Mouse (Mus musculus) heart, embryonic 14.5 days (tissue): ENCODE measurements around the gene Il34. TPM values are rescaled to one million over a fixed set of nuclear protein-coding genes. Genes with fewer than 3 reads are reported as not detected.

ENCODE experiments used
- ATAC-seq: fragments of 200-750 bp; cut with Nextera tagmentation; 2 replicates; pipeline ENCODE4 v1.8.0; 2017; ENCODE audit warnings: low read depth, moderate TSS enrichment; ENCODE audit not compliant: insufficient number of reproducible peaks, insufficient read depth, low FRiP score
- H3K27ac ChIP-seq, 2 experiments: fragments of 200-500 bp in 1 of 2; fragments of 300-500 bp in 1 of 2; sonication (generic) in 1 of 2; replicated peaks in 1 of 2; 2 replicates each; pipeline ENCODE4 v1.5.1; 2012 to 2014; ENCODE audit warnings: low read depth in 2 of 2, low read length in 2 of 2, control low read depth in 1 of 2, mild to moderate bottlenecking in 1 of 2, mixed read lengths in 1 of 2; ENCODE audit not compliant: control insufficient read depth in 1 of 2, insufficient read depth in 1 of 2
- H3K27me3 ChIP-seq: fragments of 300-500 bp; sonication (generic); 2 replicates; pipeline ENCODE4 v1.6.1; 2014; ENCODE audit warnings: mild to moderate bottlenecking, low read length, control low read depth; ENCODE audit not compliant: control insufficient read depth, insufficient read depth
- H3K36me3 ChIP-seq: fragments of 300-500 bp; sonication (generic); 2 replicates; pipeline ENCODE4 v1.6.1; 2014; ENCODE audit warnings: mild to moderate bottlenecking, control low read depth, low read length, mixed read lengths; ENCODE audit not compliant: control insufficient read depth, insufficient read depth
- H3K4me1 ChIP-seq, 2 experiments: fragments of 200-500 bp in 1 of 2; fragments of 300-500 bp in 1 of 2; sonication (generic) in 1 of 2; 2 replicates each; pipeline ENCODE4 v1.6.1; 2012 to 2014; ENCODE audit warnings: low read length in 2 of 2, control low read depth in 1 of 2, mixed read lengths in 1 of 2; ENCODE audit not compliant: control insufficient read depth in 2 of 2, insufficient read depth in 2 of 2
- H3K4me2 ChIP-seq: fragments of 300-500 bp; sonication (generic); 2 replicates; pipeline ENCODE4 v1.6.1; 2014; ENCODE audit warnings: mild to moderate bottlenecking, low read length
- H3K4me3 ChIP-seq, 2 experiments: fragments of 200-500 bp in 1 of 2; fragments of 300-500 bp in 1 of 2; sonication (generic) in 1 of 2; 2 replicates each; pipeline ENCODE4 v1.5.1; 2012 to 2014; ENCODE audit warnings: low read length in 2 of 2, mild to moderate bottlenecking in 2 of 2, control low read depth in 1 of 2, low read depth in 1 of 2, moderate library complexity in 1 of 2; ENCODE audit not compliant: control insufficient read depth in 1 of 2, insufficient read depth in 1 of 2
- H3K9ac ChIP-seq: fragments of 300-500 bp; sonication (generic); 2 replicates; pipeline ENCODE4 v1.6.1; 2014; ENCODE audit warnings: mild to moderate bottlenecking, low read length
- H3K9me3 ChIP-seq: fragments of 300-500 bp; sonication (generic); 2 replicates; pipeline ENCODE4 v1.6.1; 2016; ENCODE audit warnings: low read length, control low read depth; ENCODE audit not compliant: control insufficient read depth
- WGBS: fragments of 180-500 bp; shearing (Covaris S2); extraction: QIAGEN DNeasy Blood & Tissue Kit; methylation state at CpG from one replicate; pipeline ENCODE4 v1.1.7; 2014; 5-methylcytosine and 5-hydroxymethylcytosine counted together
- polyA plus RNA-seq: library from polyadenylated mRNA; unstranded; fragments of >200 nt; fragmentation: Nextera tagmentation; extraction: Ambion mirVana; gene quantifications from 2 replicates; pipeline ENCODE4 v1.2.1, GENCODE M21; 2014

The Il34 gene
- polyA plus RNA-seq, 1 experiment from 2014 or later: 0.49 TPM

DNA sequence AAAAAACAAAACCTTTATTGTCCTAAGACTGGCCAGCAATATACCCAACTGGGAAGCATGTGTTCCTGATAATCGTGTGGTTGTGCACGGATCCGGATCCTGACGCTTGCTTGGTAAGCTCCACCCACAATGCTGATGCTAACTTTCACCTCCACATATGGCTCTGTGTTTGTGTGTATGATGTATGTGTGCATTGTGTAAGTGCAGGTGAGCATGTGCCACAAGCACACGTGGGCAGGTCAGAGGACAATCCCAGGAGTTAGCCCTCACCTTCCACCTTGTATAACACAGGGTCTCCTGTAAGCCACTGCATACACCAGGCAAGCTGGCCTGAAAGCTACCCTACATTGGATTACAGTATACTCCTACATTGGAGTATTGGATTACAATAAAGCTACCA is 37.5 kb upstream of the Il34 start:
- Histone ChIP-seq H3K27me3 (no peaks in the 10 kb centered on the region), H3K9me3 (no peaks in the 10 kb centered on the region), H3K9ac (no peak overlapping the region), H3K36me3 (peaks cover 67% of the 10 kb centered on the region), H3K4me3 (no peak overlapping the region), H3K4me1 (peaks cover 5 to 17% of the 10 kb centered on the region in 2 experiments), H3K4me2 (no peak overlapping the region), H3K27ac (no peak overlapping the region)
- ATAC-seq: no peak
- 83% methylated on average over 5 of the region's 5 CpGs for WGBS

DNA sequence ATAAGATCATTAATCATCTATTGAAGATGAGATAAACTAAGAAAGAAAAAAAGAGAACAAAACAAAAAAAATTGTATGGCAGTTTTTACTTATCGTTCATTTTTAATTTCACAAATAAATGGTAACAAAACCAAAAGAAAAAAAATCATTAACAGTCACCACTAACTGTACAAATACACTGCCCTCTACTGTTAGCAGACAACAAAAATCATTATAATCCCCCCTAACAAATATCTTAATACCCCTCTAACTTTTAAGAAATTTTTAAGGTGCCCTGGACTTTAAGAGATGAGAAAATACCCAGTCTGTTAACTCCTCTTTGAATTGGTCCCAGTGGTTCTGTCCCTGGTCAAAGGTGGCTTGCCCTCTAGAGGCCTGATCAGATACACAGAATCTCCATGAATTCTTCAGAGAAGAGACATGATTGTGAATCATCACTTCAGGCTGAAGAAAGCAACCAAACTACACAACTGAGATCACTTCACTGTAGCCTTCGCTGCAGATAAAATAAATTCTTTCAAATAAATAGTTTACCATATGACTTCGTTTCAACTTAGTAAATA is 36.4 kb upstream of the Il34 start:
- no peak overlapping the region for H3K4me3 ChIP-seq
- H3K27me3 ChIP-seq: no peaks in the 10 kb centered on the region
- H3K4me1 ChIP-seq: peaks cover 2 to 10% of the 10 kb centered on the region in 2 experiments; a peak in 3 of 4 replicates
- no peak overlapping the region for H3K4me2 ChIP-seq
- peaks cover 78% of the 10 kb centered on the region for H3K36me3 ChIP-seq
- ATAC-seq: no peak
- H3K9ac ChIP-seq: no peak overlapping the region
- H3K27ac ChIP-seq: no peak overlapping the region
- WGBS: 88% methylated on average over 3 of the region's 3 CpGs
- H3K9me3 ChIP-seq: no peaks in the 10 kb centered on the region

DNA sequence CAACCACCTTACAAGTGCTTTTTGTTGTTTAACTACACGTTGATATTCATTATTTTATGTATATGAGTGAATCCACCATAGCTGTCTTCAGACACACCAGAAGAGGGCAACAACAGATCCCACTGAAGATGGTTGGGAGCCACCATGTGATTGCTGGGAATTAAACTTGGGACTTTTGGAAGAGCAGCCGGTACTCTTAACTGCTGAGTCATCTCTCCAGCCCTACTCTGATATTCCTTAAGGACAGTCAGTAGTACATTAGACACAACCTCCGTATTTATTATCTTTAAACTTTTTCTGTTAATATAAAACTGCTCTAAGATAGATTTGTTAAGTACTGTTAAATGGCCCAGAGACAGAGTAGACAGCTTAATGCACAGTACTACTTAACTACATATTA is 26.2 kb upstream of the Il34 start:
- no peaks in the 10 kb centered on the region for H3K27me3 ChIP-seq
- no peak for ATAC-seq
- H3K4me1 ChIP-seq: no peaks in the 10 kb centered on the region
- H3K9me3 ChIP-seq: no peaks in the 10 kb centered on the region
- no peak overlapping the region for H3K4me3 ChIP-seq
- H3K4me2 ChIP-seq: no peak overlapping the region
- peaks cover 98% of the 10 kb centered on the region for H3K36me3 ChIP-seq
- no peak overlapping the region for H3K9ac ChIP-seq
- 89% methylated on average over 3 of the region's 3 CpGs for WGBS
- no peak overlapping the region for H3K27ac ChIP-seq

DNA sequence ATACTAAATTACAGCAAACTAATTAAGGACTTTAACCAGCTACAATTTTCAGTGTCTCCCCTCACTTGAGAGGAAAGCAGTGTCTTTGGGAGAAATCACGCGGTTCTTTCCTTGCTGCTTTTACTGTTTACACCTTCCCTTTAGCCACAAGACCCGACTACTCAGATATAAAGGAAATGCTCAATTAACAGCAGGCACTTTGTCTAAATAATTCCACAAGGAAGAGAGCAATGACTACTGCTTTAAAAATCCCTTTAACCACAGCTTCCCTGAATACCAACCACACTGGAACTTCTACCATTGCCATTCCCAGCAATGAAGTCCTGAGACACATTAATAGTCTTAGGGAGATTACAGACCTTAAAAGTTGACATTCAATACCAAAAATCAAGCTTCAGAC is 22.8 kb upstream of the Il34 start:
- H3K9ac ChIP-seq: no peak overlapping the region
- no peaks in the 10 kb centered on the region for H3K4me1 ChIP-seq
- H3K4me2 ChIP-seq: no peak overlapping the region
- peaks cover 98% of the 10 kb centered on the region for H3K36me3 ChIP-seq
- 87% methylated on average over 3 of the region's 3 CpGs for WGBS
- H3K9me3 ChIP-seq: no peaks in the 10 kb centered on the region
- no peaks in the 10 kb centered on the region for H3K27me3 ChIP-seq
- no peak for ATAC-seq
- no peak overlapping the region for H3K27ac ChIP-seq
- H3K4me3 ChIP-seq: no peak overlapping the region

DNA sequence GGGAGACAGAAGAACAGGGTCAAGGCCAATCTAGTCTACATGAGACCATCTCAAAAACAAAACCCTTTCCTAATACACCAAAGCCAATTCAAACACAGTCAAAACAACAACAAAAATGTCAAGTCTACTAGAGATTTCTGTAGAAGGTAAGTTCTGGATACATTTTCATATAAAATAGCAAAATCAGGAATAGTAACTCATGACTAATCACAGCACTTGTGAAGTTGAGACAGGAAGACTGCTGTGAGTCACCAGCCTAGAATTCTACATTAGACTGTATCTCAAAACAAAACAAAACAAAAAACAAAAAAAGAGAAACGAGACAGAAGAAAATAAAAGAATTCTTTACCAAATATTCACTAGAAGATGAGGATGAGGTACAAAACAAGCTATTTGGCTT is 19.1 kb upstream of the Il34 start:
- ATAC-seq: no peak

DNA sequence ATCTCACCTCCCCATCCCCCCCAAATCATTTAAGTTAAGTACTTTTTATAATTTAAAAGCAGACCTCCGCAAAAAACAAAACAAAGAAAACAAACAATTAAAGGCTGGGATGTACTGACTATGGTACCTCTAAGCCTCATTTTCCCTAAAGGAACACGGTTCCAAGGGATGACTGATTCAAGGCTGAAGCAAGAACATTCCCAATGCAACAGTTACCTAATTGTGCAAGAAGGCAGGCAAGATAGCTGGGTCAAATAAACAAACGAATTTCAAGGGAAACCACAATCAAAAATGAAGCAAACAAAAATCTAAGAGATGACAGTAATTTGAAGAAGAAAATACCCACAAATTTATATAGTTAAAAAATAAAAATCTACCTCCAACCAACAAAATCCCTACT is 16.2 kb upstream of the Il34 start:
- Histone ChIP-seq H3K9me3 (no peaks in the 10 kb centered on the region), H3K27ac (no peak overlapping the region), H3K4me3 (no peak overlapping the region), H3K4me1 (no peaks in the 10 kb centered on the region), H3K4me2 (no peak overlapping the region), H3K36me3 (peaks cover 100% of the 10 kb centered on the region), H3K9ac (no peak overlapping the region), H3K27me3 (no peaks in the 10 kb centered on the region)
- 81% methylated on average over 3 of the region's 3 CpGs for WGBS
- no peak for ATAC-seq

More for the DNA sequence above, 19.1 kb upstream of the Il34 start:
- 82% methylated on average over 1 of the region's 1 CpGs for WGBS
- Histone ChIP-seq H3K9ac (no peak overlapping the region), H3K4me2 (no peak overlapping the region), H3K36me3 (peaks cover 100% of the 10 kb centered on the region), H3K4me3 (no peak overlapping the region), H3K27ac (no peak overlapping the region), H3K4me1 (no peaks in the 10 kb centered on the region), H3K27me3 (no peaks in the 10 kb centered on the region), H3K9me3 (no peaks in the 10 kb centered on the region)

DNA sequence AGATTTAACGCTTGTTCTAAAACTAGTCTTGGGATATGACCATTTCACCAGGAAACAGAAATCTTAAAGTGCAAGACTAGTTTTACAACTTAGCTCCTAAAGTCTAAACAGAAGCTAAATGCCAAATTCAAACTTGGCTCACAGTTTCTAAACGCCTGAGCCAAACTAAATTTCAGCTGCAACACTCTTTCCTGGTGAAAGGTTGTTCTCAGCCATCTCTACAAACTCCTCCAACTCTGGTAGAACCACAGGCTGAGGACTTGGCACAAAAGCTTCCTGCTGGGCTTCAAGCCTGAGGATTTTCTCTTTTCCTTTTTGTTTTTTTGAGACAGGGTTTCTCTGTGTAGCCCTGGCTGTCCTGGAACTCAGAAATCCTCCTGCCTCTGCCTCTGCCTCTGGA is 14.5 kb upstream of the Il34 start:
- Histone ChIP-seq H3K9ac (no peak overlapping the region), H3K27ac (no peak overlapping the region), H3K4me2 (no peak overlapping the region), H3K4me3 (no peak overlapping the region), H3K9me3 (no peaks in the 10 kb centered on the region), H3K36me3 (peaks cover 100% of the 10 kb centered on the region), H3K4me1 (peaks cover 3 to 7% of the 10 kb centered on the region in 2 experiments; a peak in 3 of 4 replicates), H3K27me3 (no peaks in the 10 kb centered on the region)
- no peak for ATAC-seq
- 96% methylated on average over 2 of the region's 2 CpGs for WGBS

DNA sequence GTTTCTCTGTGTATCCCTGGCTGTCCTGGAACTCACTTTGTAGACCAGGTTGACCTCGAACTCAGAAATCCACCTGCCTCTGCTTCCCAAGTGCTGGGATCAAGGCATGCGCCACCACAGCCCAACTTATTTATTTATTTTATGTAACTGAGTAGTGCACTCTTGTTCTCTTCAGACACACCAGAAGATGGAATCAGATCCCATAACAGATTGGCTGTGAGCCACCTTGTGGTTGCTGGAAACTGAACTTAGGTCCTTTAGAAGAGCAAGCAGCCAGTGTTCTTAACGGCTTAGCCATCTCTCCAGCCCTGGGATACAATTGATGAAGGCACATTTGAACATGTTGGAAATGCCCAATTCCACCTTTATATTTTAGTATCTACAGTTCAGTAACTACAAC is 12.9 kb upstream of the Il34 start:
- 83% methylated on average over 3 of the region's 3 CpGs for WGBS
- H3K9me3 ChIP-seq: no peaks in the 10 kb centered on the region
- no peaks in the 10 kb centered on the region for H3K27me3 ChIP-seq
- H3K27ac ChIP-seq: no peak overlapping the region
- H3K4me1 ChIP-seq: peaks cover 3 to 7% of the 10 kb centered on the region in 2 experiments; a peak in 3 of 4 replicates
- no peak overlapping the region for H3K9ac ChIP-seq
- H3K4me2 ChIP-seq: no peak overlapping the region
- peaks cover 100% of the 10 kb centered on the region for H3K36me3 ChIP-seq
- ATAC-seq: no peak
- H3K4me3 ChIP-seq: no peak overlapping the region
